Mouse (Mus musculus) kidney, embryonic 16.5 days (tissue): ENCODE results near the gene Tmem39b. TPM values are rescaled to one million over a fixed set of nuclear protein-coding genes. Genes with fewer than 3 reads are reported as not detected.
A peak's percentile ranks its signal among the peaks of the same experiment; 100 is the strongest.
"Not testable (repeated sequence)": the region's sequence is repeated elsewhere in the genome, so short reads cannot be mapped to it uniquely, and the experiment has no call there.

Experiments used
- ATAC-seq: fragments of 200-750 bp; cut with Nextera tagmentation; 2 replicates; pipeline ENCODE4 v1.8.0; 2017; ENCODE audit warnings: moderate TSS enrichment; ENCODE audit not compliant: low FRiP score, low TSS enrichment
- H3K27ac ChIP-seq: fragments of 300-500 bp; sonication (generic); 2 replicates; pipeline ENCODE4 v1.5.1; 2014; ENCODE audit warnings: low read length
- H3K27me3 ChIP-seq: fragments of 300-500 bp; sonication (generic); 2 replicates; pipeline ENCODE4 v1.6.1; 2014; ENCODE audit warnings: low read length, control low read depth, mixed read lengths; ENCODE audit not compliant: insufficient read depth
- H3K36me3 ChIP-seq: fragments of 300-500 bp; sonication (generic); 2 replicates; pipeline ENCODE4 v1.6.1; 2014; ENCODE audit warnings: low read length, control low read depth, mixed read lengths; ENCODE audit not compliant: insufficient read depth
- H3K4me1 ChIP-seq: fragments of 300-500 bp; sonication (generic); 2 replicates; pipeline ENCODE4 v1.6.1; 2014; ENCODE audit warnings: low read length, control low read depth, mixed read lengths; ENCODE audit not compliant: insufficient read depth
- H3K4me2 ChIP-seq: fragments of 300-500 bp; sonication (generic); replicated peaks from 2 replicates; pipeline ENCODE4 v1.6.1; 2014; ENCODE audit warnings: low read depth, low read length
- H3K4me3 ChIP-seq: fragments of 300-500 bp; sonication (generic); 2 replicates; pipeline ENCODE4 v1.5.1; 2014; ENCODE audit warnings: mild to moderate bottlenecking, low read length
- H3K9ac ChIP-seq: fragments of 300-500 bp; sonication (generic); replicated peaks from 2 replicates; pipeline ENCODE4 v1.6.1; 2014; ENCODE audit warnings: low read length
- H3K9me3 ChIP-seq: fragments of 300-500 bp; sonication (generic); 2 replicates; pipeline ENCODE4 v1.6.1; 2016; ENCODE audit warnings: low read length, control low read depth
- WGBS: fragments of 180-500 bp; shearing (Covaris S2); extraction: QIAGEN DNeasy Blood & Tissue Kit; methylation state at CpG from one replicate; pipeline ENCODE4 v1.1.7; 2014; 5-methylcytosine and 5-hydroxymethylcytosine counted together
- polyA plus RNA-seq: library from polyadenylated mRNA; unstranded; fragments of >200 nt; fragmentation: Nextera tagmentation; extraction: Ambion mirVana; gene quantifications from 2 replicates; pipeline ENCODE4 v1.2.1, GENCODE M21; 2015

Gene Tmem39b
- polyA plus RNA-seq, 1 experiment from 2014 or later = 20.6 TPM

DNA sequence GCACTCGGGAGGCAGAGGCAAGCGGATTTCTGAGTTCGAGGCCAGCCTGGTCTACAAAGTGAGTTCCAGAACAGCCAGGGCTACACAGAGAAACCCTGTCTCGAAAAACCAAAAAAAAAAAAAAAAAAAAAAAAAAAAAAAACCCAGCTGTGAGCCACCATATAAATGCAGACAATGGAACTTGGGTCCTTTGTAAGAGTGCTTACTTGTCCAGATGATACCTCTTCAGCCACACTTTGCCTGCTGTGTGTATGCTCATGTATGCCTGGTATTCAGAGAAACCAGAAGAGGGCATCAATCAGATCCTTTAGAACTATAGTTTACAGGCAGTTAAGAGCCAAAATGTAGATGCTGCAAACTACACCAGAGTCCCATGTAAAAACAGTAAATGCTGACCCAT is 38.8 kb upstream of the Tmem39b start:
- WGBS = 93% methylated on average over 4 of the region's 4 CpGs
- not testable (repeated sequence) for H3K9me3 ChIP-seq, H3K9ac ChIP-seq, H3K36me3 ChIP-seq, H3K4me2 ChIP-seq, H3K27ac ChIP-seq, H3K4me3 ChIP-seq, H3K27me3 ChIP-seq, ATAC-seq
- H3K4me1 ChIP-seq = peaks cover 23% of the 10 kb centered on the region

GRCm38 (mm10) chr4:129731423-129731822 is 34.8 kb upstream of the Tmem39b start:
- H3K9me3 ChIP-seq = no peaks in the 10 kb centered on the region
- WGBS = 85% methylated on average over 5 of the region's 5 CpGs
- no peak overlapping the region for H3K9ac ChIP-seq
- no peak overlapping the region for H3K27ac ChIP-seq
- no peak overlapping the region for H3K4me3 ChIP-seq
- peaks cover 4% of the 10 kb centered on the region; the same call in 1 of the 2 replicates for H3K4me1 ChIP-seq
- H3K36me3 ChIP-seq = peaks cover 26% of the 10 kb centered on the region
- no peak for ATAC-seq
- H3K4me2 ChIP-seq = no peak overlapping the region
- no peaks in the 10 kb centered on the region for H3K27me3 ChIP-seq

GRCm38 (mm10) chr4:129716310-129716709 is 19.7 kb upstream of the Tmem39b start:
- Histone ChIP-seq H3K27ac (no peak overlapping the region), H3K9ac (no peak overlapping the region), H3K27me3 (no peaks in the 10 kb centered on the region), H3K4me2 (no peak overlapping the region), H3K4me1 (no peaks in the 10 kb centered on the region), H3K36me3 (peaks cover 70% of the 10 kb centered on the region), H3K4me3 (no peak overlapping the region), H3K9me3 (no peaks in the 10 kb centered on the region)
- 94% methylated on average over 9 of the region's 9 CpGs for WGBS
- no peak for ATAC-seq

- Histone ChIP-seq H3K27ac (no peak overlapping the region), H3K4me2 (no peak overlapping the region), H3K4me3 (no peak overlapping the region), H3K27me3 (no peaks in the 10 kb centered on the region), H3K36me3 (peaks cover 64% of the 10 kb centered on the region), H3K4me1 (no peaks in the 10 kb centered on the region), H3K9me3 (no peaks in the 10 kb centered on the region), H3K9ac (no peak overlapping the region)
- ATAC-seq = no peak
- 86% methylated on average over 8 of the region's 8 CpGs for WGBS
Observed at GRCm38 (mm10) chr4:129709486-129710129, 13.0 kb upstream of the Tmem39b start.

DNA sequence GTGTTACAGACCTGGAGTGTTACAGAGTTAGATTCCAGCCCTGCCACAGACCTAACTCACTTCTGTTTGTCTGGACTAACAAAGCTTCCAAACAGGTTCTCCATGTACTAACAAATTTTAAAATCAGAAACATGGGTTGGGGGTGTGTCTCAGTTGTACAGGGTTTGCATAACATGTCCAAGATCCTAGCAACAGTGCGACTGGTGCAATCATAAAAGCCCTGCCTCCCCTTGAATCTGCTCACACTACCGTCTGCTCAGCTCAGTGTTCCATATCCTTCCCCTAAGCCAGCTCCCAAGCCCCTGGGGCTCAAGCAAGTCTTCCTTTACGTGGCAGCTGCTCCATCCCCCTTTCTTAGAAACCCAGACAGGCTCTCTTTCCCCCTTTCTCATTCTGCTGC is 10.1 kb upstream of the Tmem39b start:
- H3K9ac ChIP-seq = no peak overlapping the region
- peaks cover 17% of the 10 kb centered on the region for H3K4me1 ChIP-seq
- peaks cover 59% of the 10 kb centered on the region for H3K36me3 ChIP-seq
- H3K27ac ChIP-seq = no peak overlapping the region
- 70% methylated on average over 3 of the region's 3 CpGs for WGBS
- H3K4me2 ChIP-seq = no peak overlapping the region
- H3K4me3 ChIP-seq = no peak overlapping the region
- no peak for ATAC-seq
- H3K9me3 ChIP-seq = no peaks in the 10 kb centered on the region
- no peaks in the 10 kb centered on the region for H3K27me3 ChIP-seq

DNA sequence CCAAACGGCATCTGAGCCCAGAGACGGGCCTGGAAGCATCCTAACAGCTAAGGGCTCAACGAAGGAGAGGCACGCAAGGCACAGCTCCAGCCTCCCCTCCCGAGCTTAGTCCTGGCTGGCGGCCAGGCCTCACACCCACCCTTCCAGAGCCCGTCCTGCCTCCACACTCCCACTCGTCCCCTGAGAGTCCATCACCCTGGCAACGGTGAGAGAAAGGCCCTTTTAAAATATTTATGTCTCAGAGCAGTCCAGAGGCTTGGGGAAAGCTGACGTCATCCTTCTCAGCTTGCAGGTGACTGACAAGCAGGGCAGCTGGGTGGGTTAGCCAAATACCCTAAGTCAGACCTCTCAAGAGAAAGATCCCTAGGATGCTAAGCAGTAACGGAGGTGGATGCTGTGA is 5.8 kb upstream of the Tmem39b start:
- no peaks in the 10 kb centered on the region for H3K27me3 ChIP-seq
- WGBS = 7% methylated on average over 11 of the region's 11 CpGs
- ATAC-seq = peak; percentile 91
- peaks cover 20% of the 10 kb centered on the region for H3K4me1 ChIP-seq
- peaks cover 26% of the 10 kb centered on the region for H3K36me3 ChIP-seq
- H3K4me2 ChIP-seq = no peak overlapping the region; the same call in 1 of the 2 replicates
- peak overlapping the region; percentile 58 for H3K27ac ChIP-seq
- H3K9ac ChIP-seq = peak overlapping the region; percentile 18; the same call in 1 of the 2 replicates
- no peak overlapping the region for H3K4me3 ChIP-seq
- H3K9me3 ChIP-seq = no peaks in the 10 kb centered on the region

DNA sequence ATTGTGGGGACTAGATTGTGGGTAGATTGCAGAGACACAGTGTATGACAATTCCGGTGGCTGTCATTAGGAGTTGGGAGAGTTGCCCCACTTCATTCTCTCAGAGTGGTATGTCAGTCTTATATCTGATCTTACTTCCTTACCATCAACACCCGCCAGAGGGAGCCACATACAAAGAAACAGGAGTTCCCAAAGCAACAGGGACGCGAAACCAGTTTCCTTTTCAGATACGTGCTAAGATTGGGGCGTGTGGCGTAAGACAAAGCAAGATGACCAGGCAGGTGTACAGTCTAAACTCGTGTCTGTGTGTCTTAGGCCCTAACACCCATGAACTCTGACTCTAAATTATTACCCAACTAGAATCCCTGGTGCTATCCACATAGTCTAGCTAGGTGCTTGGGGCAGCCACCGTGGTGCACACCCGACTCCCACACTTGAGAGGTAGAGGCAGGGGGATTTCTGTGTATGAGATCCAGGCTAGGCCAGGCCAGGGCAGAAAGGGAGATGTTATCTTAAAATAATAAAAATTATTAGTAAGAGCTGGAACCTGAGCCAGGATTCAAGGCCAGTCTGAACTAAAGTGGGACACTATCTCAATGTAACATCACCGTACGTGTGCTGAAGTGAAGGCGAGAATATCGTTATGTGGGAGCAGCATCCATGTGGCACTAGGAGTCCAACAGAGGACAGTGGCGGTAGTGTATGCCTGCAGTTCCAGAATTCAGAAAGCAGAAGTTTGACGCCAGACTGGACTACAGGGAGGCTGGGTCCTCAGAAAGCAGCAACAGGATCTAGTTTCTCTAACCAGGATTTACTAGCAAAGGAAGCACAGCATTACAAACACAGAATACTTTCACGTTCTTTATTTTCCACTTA is 5.1 kb upstream of the Tmem39b start:
- Histone ChIP-seq H3K27ac (peak overlapping the region; percentile 58), H3K4me2 (peak overlapping the region; percentile 1; the same call in 1 of the 2 replicates), H3K4me1 (peaks cover 26% of the 10 kb centered on the region), H3K36me3 (peaks cover 26% of the 10 kb centered on the region), H3K27me3 (no peaks in the 10 kb centered on the region), H3K4me3 (no peak overlapping the region), H3K9ac (no peak overlapping the region), H3K9me3 (no peaks in the 10 kb centered on the region)
- WGBS = 36% methylated on average over 17 of the region's 17 CpGs
- peak; percentile 39; the same call in 1 of the 2 replicates for ATAC-seq

GRCm38 (mm10) chr4:129700661-129701060 is 4.0 kb upstream of the Tmem39b start:
- peaks cover 22% of the 10 kb centered on the region for H3K36me3 ChIP-seq
- H3K9ac ChIP-seq, H3K27ac ChIP-seq, H3K4me3 ChIP-seq, ATAC-seq, H3K27me3 ChIP-seq, H3K4me2 ChIP-seq, H3K9me3 ChIP-seq: not testable (repeated sequence)
- 91% methylated on average over 6 of the region's 6 CpGs for WGBS
- H3K4me1 ChIP-seq = peaks cover 30% of the 10 kb centered on the region

- no peaks in the 10 kb centered on the region for H3K27me3 ChIP-seq
- ATAC-seq = no peak
- no peak overlapping the region for H3K27ac ChIP-seq
- H3K4me1 ChIP-seq = peaks cover 34% of the 10 kb centered on the region
- no peak overlapping the region for H3K4me3 ChIP-seq
- H3K36me3 ChIP-seq = peaks cover 18% of the 10 kb centered on the region
- H3K9ac ChIP-seq = no peak overlapping the region
- H3K9me3 ChIP-seq = no peaks in the 10 kb centered on the region
- H3K4me2 ChIP-seq = no peak overlapping the region
- WGBS = 78% methylated on average over 1 of the region's 1 CpGs
Observed at GRCm38 (mm10) chr4:129700216-129700615, 3.6 kb upstream of the Tmem39b start.

- H3K4me2 ChIP-seq = peak overlapping the region; percentile 81
- H3K4me3 ChIP-seq = peak overlapping the region; percentile 82
- 83% methylated on average over 7 of the region's 7 CpGs for WGBS
- no peaks in the 10 kb centered on the region for H3K9me3 ChIP-seq
- peaks cover 24% of the 10 kb centered on the region for H3K4me1 ChIP-seq
- peak overlapping the region; percentile 80; the same call in 1 of the 2 replicates for H3K27ac ChIP-seq
- no peaks in the 10 kb centered on the region for H3K27me3 ChIP-seq
- H3K36me3 ChIP-seq = peaks cover 14% of the 10 kb centered on the region
- no peak for ATAC-seq
- H3K9ac ChIP-seq = peak overlapping the region; percentile 79
Observed at GRCm38 (mm10) chr4:129697191-129697590, 553 bp upstream of the Tmem39b start.
